Mouse (Mus musculus) lung, postnatal 36 days (tissue): ENCODE data around the gene Naip2.

ENCODE experiments used
- DNase-seq: peaks from one replicate; pipeline ENCODE4 v3.0.0; 2022; ENCODE audit warnings: mixed read lengths

Gene Naip2

DNA sequence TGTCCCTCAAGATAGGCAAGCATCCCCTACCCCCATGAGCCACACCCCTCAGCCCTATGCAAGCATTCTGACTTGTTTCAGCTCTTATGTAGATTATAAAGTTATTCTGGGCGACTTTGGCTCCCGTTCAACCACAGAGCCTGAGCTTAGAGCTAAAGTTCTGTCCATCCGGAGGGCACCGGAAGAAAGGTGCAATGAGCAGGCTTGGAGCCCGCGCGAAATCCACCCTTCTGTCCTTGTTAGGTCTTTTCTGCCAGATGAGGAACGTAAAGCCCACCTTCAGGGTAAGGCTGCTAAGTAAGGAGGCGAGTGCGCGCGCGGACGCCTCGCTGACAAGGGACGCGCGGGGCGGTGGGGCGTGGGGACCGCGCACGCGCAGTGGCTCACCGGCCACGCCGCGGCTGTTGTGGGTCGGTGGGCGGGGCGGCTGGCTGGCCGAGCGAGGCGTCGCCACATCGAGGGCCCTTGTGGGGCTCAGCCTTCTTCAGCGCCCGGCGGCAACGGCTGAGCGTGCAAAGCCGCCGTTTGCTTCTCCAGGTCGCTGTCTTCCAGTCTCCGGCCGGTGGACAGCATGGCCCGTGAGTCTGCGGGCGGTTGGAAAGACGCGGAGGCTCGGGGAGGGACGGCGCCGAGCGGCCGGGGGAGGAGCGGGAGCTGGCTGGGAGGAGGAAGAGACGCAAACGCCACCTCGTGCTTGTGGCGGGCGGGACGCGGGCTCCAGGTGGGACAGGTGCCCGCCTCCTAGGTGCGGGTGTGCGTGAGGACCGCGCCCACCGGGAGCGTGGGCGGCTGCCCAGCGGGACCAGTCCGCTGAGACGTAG lies 94.0 kb downstream of the Naip2 start, which contains the start of gene Serf1:
Serf1 (plus strand) TSS at position 361 of the 821 bp plus-strand sequence.
- DNase-seq = peak; percentile 86

DNA sequence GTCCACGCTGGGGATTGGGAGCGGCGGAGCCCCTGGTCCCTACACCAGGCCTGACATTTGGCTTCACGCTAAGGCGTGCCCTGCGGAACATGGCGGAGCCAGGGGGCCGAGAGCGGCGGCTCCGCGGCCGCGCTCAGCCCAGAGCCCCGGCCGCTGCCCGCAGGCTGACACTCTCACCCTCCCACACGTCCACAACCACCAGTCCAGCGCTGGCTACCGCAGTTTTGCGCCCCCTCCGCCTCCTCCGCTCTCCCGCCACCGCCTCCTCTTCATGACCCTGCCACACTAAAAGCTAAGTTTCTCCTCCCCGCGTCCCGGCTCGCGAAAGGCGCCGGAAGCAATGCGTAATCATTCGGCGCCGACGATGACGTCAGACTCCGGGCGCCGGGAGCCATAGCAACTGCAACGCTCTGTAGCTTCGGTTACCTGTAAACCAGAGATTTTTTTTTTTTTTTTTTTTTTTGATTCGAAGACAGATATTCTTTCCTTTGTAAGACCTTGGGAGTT lies 98.1 kb downstream of the Naip2 start, which contains the start of gene Bdp1:
Bdp1 (minus strand) TSS at position 323 of the 507 bp plus-strand sequence.
- peak; percentile 96 for DNase-seq

DNA sequence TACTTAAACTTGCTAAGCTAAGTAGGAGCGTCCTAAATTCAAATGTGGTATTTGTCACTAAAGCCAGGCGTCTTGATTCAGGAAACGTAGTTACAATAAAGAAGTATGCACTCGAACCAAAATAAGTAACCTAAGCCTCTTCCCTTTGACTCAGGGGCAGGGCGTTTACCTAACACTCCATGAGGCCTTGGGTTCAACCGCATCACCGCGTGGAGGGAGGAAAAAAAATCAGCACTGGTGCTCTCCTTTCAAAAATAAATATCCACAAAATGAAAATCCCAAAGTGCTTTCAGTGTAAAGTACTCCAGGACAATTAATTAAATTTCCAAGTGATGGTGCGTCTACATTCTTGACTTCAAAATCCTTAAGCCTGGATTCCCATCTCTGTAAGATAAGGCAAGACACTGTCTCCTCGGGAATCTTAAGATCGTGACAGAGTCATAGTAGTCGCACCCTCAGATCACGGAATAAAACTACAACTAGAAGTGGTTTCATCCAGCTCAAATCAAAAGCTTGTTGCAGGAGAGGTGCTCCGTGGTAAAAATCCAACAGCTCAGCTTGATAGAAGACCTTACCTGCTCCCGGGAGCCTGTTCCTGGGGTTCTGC lies 98.7 kb downstream of the Naip2 start:
- peak; percentile 5 for DNase-seq

DNA sequence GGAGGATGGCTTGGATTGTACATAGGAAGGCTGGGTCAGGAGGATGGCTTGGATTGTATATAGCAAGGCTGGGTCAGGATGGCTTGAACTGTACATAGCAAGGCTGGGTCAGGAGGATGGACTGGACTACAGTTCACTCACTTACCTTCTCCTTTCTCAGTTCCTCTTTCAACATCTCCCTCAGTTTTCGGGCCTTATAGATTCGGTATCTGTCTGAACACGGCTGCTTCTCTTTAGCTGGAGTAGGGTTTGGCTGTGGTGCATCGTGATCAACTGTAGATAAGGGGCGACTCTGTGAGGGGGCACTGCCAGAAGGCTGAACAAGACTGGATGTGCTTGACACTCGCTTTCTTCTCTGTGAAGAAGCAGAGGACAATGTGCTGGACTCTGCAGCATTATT lies 103.1 kb downstream of the Naip2 start:
- DNase-seq = no peak
